Mouse (Mus musculus) MEL (cell line): ENCODE data around the gene Mdk.

Experiments
- BHLHE40 ChIP-seq: IDR thresholded peaks from 2 replicates; pipeline ENCODE4 v1.6.1; 2012; ENCODE audit warnings: low read depth, mild to moderate bottlenecking, inconsistent platforms, low read length, improper control_type of control experiment, borderline replicate concordance
- CHD2 ChIP-seq: IDR thresholded peaks from 2 replicates; pipeline ENCODE4 v1.6.1; 2011; ENCODE audit warnings: low read length, improper control_type of control experiment
- CTCF ChIP-seq, 3 experiments: IDR thresholded peaks in 2 of 3; conservative IDR thresholded peaks in 1 of 3; 2 replicates each; pipeline ENCODE4 v1.5.1; 2011 to 2012; ENCODE audit warnings: low read length in 3 of 3, low read depth in 2 of 3, mild to moderate bottlenecking in 2 of 3, improper control_type of control experiment in 1 of 3, inconsistent platforms in 1 of 3, mixed read lengths in 1 of 3, moderate library complexity in 1 of 3; ENCODE audit not compliant: control insufficient read depth in 1 of 3, insufficient read depth in 1 of 3, poor library complexity in 1 of 3, severe bottlenecking in 1 of 3
- MAX ChIP-seq: IDR thresholded peaks from 2 replicates; pipeline ENCODE4 v1.6.1; 2011; ENCODE audit warnings: low read length, improper control_type of control experiment
- MYC ChIP-seq: IDR thresholded peaks from 2 replicates; pipeline ENCODE4 v1.6.1; 2011; ENCODE audit warnings: low read depth, mild to moderate bottlenecking, low read length, improper control_type of control experiment, moderate library complexity
- NELFE ChIP-seq: IDR thresholded peaks from 2 replicates; pipeline ENCODE4 v1.6.1; 2011; ENCODE audit warnings: low read depth, low read length, improper control_type of control experiment
- POLR2A ChIP-seq, 2 experiments: IDR thresholded peaks; 2 replicates each; pipeline ENCODE4 v1.6.1; 2011 to 2012; ENCODE audit warnings: low read length in 2 of 2, mild to moderate bottlenecking in 2 of 2, control low read depth in 1 of 2, improper control_type of control experiment in 1 of 2, low read depth in 1 of 2, moderate library complexity in 1 of 2; ENCODE audit not compliant: control insufficient read depth in 1 of 2, insufficient read depth in 1 of 2, poor library complexity in 1 of 2
- POLR2AphosphoS2 ChIP-seq: IDR thresholded peaks from 2 replicates; pipeline ENCODE4 v1.6.1; 2011; ENCODE audit warnings: low read length, improper control_type of control experiment
- SIN3A ChIP-seq: IDR thresholded peaks from 2 replicates; pipeline ENCODE4 v1.6.1; 2012; ENCODE audit warnings: low read length, improper control_type of control experiment, inconsistent platforms
- TBP ChIP-seq: IDR thresholded peaks from 2 replicates; pipeline ENCODE4 v1.8.0; 2011; ENCODE audit warnings: low read depth, low read length, improper control_type of control experiment
- USF2 ChIP-seq, 2 experiments: IDR thresholded peaks; 2 replicates each; pipeline ENCODE4 v1.6.1; 2011 to 2012; ENCODE audit warnings: improper control_type of control experiment in 2 of 2, low read length in 2 of 2, borderline replicate concordance in 1 of 2, inconsistent platforms in 1 of 2, low read depth in 1 of 2, mild to moderate bottlenecking in 1 of 2; ENCODE audit not compliant: insufficient read depth in 1 of 2
- ZC3H11A ChIP-seq: IDR thresholded peaks from 2 replicates; pipeline ENCODE4 v1.6.1; 2012; ENCODE audit warnings: low read depth, mild to moderate bottlenecking, inconsistent platforms, low read length, improper control_type of control experiment

GRCm38 (mm10) chr2:91948151-91948509 lies 16.0 kb upstream of the Mdk start:
- TF ChIP-seq CTCF (IDR thresholded peaks at IDR 0.05 in 2 of 3, conservative IDR thresholded peaks at IDR 0.05 in 1 of 3; ENCODE audit: control insufficient read depth in 1 of 3, insufficient read depth in 1 of 3, low read depth in 2 of 3, low read length in 3 of 3, poor library complexity in 1 of 3, severe bottlenecking in 1 of 3) (no peak), BHLHE40 (no peak), POLR2AphosphoS2 (no peak), POLR2A (IDR thresholded peaks at IDR 0.05; ENCODE audit: control insufficient read depth in 1 of 2, insufficient read depth in 1 of 2, low read depth in 1 of 2, low read length in 2 of 2, poor library complexity in 1 of 2) (no peak; a peak in 1 of 4 replicates), CHD2 (no peak), NELFE (no peak), SIN3A (no peak), USF2 (IDR thresholded peaks at IDR 0.05; ENCODE audit: borderline replicate concordance in 1 of 2, insufficient read depth in 1 of 2, low read depth in 1 of 2, low read length in 2 of 2) (no peak), TBP (no peak), MAX (no peak), ZC3H11A (no peak), MYC (no peak)
